Mouse (Mus musculus): ENCODE measurements at regions not wholly inside any gene's neighbourhood (a gene's known extent, or its start where the extent isn't known, plus 50 kb on each side); places are given as distances from the start of the nearest gene placed in this dataset.

DNA sequence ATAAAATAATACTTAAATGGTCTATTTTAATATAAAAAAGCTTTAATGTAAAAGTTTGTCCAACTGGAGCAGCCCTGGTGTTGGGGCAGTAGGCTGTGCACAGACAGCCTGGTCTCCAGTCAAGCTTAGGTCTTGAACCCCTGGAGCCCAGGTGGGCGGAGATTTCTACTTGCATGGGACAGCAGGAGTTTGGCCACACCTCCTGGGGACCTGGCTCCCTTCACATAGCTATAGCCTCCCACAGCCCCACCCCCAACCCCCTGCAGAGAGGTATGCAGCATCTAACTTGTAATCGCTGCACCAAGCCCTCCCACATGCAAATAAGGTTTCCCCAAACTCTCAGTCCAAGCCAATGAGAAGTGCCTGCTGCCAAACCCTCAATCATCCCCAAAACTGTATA lies 81.3 kb upstream of the Apob start:
- TF ChIP-seq CTCF (IDR thresholded peaks at IDR 0.05; ENCODE audit: extremely low read depth, insufficient read length, insufficient replicate concordance, low read depth, low read length) (no peak), POLR2A (IDR thresholded peaks at IDR 0.05; ENCODE audit: low read depth, low read length) (no peak)

Measured in small intestine, adult 2 months (tissue).